Mouse (Mus musculus): ENCODE measurements around the gene Cyp1a1.
"Not testable (repeated sequence)": the region's sequence is repeated elsewhere in the genome, so short reads cannot be mapped to it uniquely, and the experiment has no call there.

Gene Cyp1a1

GRCm38 (mm10) chr9:57698466-57699150, 10.9 kb downstream of the Cyp1a1 start:
- DNase-seq (ENCODE audit: low read depth, low spot score) = no peak

- DNase-seq (ENCODE audit: low read depth, low spot score) = no peak
Measured at GRCm38 (mm10) chr9:57706496-57706895, 18.8 kb downstream of the Cyp1a1 start.

DNA sequence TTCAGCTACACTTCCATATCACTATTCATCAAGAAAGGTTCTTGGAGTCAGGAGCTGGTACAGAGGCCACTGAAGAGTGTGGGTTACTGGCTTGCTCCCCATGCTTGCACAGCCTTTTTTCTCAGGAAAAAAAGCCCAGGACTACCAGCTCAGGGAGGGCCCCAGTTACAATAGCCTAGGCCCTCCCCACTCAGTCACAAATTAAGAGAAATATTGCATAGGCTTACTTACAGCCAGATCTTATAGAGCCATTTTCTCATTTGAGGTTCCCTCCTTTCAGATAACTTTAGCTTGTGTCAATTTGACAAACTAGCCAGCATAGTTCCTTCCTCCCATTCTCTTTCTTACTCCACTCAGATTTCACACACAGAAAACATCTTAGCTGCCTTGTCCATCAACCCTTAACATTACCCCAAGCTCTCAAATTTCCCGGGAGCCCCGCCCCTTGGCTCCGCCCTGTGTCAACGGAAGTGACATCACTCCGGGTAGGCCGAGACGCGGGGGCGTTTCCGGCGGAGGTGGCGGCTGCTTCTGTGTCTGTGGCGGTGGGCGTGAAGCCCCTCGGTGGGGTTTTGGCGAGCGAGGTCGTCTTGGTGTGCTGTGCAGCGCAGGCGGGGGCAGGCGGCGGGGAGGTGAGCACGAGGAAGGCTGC, 20.5 kb downstream of the Cyp1a1 start, which contains the start of gene Edc3:
TSS of gene Edc3 (plus strand) at position 473 of the 652 bp plus-strand sequence.
- no peak for DNase-seq (ENCODE audit: low read depth, low spot score)

- DNase-seq (ENCODE audit: low read depth, low spot score) = no peak
Measured at GRCm38 (mm10) chr9:57708720-57709274, 21.1 kb downstream of the Cyp1a1 start.

- not testable (repeated sequence) for DNase-seq (ENCODE audit: low read depth, low spot score)
Measured at GRCm38 (mm10) chr9:57710214-57710613, 22.5 kb downstream of the Cyp1a1 start.

DNA sequence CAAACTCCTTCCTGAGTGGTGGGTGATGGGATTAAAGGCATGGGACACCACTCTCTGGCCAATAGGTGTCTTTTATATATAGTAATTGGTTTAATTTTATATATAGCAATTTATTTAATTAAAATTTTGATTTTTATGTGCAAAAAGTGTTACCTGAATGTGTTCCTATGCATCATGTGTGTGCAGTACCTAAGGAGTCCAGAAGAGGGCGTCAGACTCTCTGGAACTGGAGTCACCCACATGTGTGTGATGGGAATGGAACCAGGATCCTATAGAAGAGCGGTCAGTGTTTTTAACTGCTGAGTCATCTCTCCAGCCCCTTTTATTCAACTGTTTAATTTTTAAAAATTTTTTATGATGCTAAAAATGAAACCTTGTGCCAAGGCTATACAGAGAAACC, 24.5 kb downstream of the Cyp1a1 start:
- no peak for DNase-seq (ENCODE audit: low read depth, low spot score)

DNA sequence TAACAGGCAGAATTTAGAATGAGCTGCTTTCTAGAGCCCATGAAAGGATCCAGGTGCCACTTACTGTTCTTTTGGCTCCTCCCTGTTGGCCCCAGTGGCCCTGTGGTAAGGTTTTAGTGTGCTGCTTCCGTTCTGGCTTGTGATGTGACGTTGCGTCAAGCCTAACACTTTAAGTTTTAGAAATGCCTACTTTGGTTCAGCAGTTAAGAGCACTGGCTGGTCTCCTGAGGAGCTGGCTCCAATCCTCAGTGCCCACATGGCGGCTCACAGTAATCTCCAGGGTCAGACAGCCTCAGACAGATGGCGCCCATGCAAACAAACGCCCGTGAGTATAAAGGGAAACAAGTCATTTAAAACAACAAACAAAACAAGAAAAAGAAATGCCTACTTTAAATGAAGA, 30.7 kb downstream of the Cyp1a1 start:
- DNase-seq (ENCODE audit: low read depth, low spot score) = no peak

DNA sequence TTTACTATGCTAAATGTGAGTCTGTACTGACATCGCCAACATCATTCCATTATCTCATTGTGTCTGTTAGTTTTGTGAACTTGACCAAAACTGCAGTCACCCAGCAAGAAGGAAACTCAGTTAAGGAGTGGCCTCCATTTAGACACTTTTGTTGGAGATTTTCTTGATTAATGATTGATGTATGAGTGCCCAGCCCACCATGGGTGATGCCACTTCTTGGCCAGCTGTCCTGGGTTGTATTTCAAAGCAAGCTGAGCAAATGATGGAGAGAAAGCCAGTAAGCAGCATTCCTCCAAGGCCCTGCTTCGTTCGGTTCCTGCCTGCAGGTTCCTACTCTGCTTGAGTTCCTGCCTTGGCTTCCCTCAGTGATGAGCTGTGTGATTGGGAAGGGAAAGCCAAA, 33.0 kb downstream of the Cyp1a1 start:
- DNase-seq (ENCODE audit: low read depth, low spot score) = no peak

- DNase-seq (ENCODE audit: low read depth, low spot score) = no peak
Measured at GRCm38 (mm10) chr9:57722371-57722770, 34.6 kb downstream of the Cyp1a1 start.

DNA sequence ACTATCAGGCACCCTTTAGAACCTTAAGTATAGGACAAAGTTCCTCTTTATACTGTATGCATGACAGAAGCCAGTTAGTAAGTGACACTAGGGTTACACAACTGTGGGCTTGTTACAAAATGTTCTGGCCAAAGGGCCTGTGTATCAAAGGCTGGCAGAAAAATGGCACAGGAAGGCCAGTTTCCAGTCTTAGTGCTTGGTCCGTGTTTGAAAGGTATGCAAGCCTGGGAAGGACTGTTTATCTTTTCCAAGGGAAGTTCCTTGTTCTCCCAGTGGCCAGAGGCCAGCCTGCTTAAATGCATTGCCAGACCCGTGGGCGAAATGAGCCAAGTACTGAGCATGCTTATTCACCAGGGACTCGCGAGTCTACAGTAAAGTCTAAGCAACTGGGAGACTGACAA, 35.6 kb downstream of the Cyp1a1 start:
- no peak for DNase-seq (ENCODE audit: low read depth, low spot score)

DNA sequence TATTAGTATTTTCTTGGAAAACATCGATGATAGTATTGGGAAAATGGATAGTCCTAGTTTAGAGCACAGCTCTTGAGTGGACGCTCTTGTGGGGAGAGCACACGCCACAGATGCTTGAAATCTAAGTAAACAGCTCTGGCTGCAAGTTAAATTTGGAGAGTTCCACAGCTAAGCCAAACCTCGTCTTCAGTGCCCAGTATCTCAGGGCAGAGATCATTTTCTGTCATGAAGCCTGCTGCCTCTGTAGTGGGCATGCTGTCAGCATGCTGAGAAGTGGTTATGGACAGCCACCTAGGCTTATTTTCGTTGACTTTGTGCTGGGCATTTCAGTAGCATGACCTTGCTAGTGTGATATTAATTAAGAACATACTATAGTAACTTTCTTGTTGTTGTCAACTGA, 36.1 kb downstream of the Cyp1a1 start:
- no peak for DNase-seq (ENCODE audit: low read depth, low spot score)

- no peak for DNase-seq (ENCODE audit: low read depth, low spot score)
Measured at GRCm38 (mm10) chr9:57724701-57725100, 37.0 kb downstream of the Cyp1a1 start.

DNA sequence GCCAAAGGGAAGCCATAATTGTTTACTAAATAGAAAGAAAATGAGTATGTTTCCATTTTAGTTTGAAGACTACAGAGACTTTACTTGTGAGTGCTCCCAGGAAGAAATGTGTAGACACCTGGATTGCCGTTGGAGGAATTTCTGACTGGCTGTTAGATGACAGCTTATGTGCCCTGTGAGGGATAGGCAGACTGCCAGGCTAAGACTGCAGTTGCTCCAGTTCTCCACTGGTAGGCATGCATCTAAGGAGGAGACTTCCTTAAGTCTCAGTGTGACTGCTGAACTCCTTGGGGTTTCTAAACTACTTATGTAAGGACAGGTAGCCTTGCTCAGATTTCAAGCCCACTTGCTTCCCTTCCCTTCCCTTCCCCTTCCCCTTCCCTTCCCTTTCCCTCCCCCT, 40.6 kb downstream of the Cyp1a1 start:
- DNase-seq (ENCODE audit: low read depth, low spot score) = no peak

DNA sequence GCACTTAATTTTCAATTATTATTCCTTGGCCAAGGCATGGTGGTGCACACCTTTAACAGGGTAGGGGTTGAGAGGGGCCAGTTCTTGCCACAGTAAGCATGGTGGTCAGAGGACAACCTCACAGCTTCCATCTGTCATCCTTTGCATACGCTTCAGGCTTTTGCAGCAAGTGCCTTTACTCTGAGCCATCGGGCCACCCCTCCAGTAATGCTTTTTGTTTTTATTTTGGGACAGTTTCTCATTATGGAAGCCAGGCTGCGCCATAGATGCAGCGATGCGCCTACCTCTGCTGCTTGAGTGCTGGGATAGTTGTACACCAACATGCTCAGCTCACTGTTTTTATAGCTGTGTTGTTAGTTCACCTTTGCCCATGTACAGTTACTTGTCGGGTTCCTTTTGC, 45.9 kb downstream of the Cyp1a1 start:
- DNase-seq (ENCODE audit: low read depth, low spot score) = no peak

DNA sequence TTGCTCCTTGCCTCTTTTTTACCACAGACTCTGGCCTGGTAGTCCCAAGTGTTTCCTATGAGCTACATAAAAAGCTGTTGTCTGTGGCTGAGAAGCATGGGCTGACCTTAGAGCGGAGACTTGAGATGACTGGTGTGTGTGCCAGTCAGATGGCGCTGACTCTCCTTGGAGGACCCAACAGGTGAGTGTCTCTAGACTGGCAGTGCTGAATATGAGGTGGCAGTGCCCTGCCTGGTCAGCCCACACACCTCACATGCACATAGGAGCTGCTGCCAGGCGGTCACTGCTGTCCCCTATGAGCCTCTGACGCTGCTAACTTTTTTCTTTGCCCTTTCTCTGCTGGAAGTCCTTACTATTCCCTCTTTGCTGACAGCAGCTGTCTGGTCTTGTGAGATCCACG, 52.1 kb downstream of the Cyp1a1 start:
- DNase-seq (ENCODE audit: low read depth, low spot score) = no peak

DNA sequence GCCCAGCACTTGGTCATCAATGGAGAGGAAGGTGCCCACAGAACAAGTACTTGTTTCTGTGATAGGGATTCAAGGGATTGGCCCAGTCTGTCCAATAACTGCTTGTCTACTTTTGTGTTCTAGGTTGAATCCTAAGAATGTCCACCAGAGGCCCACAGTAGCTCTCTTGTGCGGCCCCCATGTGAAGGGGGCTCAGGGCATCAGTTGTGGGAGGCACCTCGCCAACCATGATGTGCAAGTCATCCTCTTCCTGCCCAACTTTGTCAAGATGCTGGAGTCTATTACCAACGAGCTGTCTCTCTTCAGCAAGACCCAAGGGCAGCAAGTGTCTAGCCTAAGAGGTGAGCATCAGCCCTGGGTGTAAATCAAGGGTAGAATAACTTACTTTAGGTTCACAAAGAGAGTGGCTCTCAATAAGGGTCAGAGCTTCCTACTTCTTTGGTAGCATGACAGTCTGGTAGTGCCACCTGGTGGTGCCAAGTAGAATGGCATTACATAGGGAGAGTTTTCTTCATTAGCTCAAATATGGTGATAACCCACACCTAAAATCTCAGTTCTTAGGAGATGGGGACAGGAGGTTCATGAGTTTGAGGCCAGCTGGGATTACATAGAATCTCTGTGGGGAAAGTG, 56.8 kb downstream of the Cyp1a1 start:
- no peak for DNase-seq (ENCODE audit: low read depth, low spot score)

GRCm38 (mm10) chr9:57747067-57747466, 59.3 kb downstream of the Cyp1a1 start:
- DNase-seq (ENCODE audit: low read depth, low spot score) = no peak

DNA sequence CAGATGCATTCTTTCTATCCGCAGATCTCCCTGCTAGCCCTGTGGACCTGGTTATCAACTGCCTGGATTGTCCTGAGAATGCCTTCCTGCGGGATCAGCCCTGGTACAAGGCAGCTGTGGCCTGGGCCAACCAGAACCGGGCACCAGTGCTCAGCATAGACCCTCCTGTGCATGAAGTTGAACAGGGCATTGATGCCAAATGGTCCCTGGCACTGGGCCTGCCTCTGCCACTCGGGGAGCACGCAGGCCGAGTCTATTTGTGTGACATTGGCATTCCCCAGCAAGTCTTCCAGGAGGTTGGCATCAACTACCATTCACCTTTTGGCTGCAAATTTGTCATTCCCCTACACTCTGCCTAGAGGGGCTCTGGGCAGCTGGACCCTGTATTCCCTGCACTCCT, 60.4 kb downstream of the Cyp1a1 start:
- no peak for DNase-seq (ENCODE audit: low read depth, low spot score)

DNA sequence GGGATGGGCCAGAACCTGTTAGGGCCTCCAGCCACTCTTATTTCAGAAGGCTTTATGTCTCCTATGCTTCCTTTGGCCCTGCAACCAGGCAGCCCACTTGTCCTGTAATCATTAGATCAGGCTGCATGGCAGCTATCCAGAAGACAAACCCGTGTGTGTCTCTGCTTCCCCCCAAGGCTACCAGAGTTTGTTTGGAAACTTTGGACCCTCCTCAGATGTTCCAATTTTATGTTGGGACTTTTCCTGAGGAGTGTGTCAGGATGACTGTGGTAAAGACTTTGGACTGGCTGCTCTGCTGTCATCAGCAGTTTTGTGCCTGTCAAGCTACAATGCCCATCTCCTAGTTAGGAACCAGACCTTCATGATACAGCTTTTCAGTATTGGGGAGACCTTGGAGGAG, 61.1 kb downstream of the Cyp1a1 start:
- no peak for DNase-seq (ENCODE audit: low read depth, low spot score)

- DNase-seq (ENCODE audit: low read depth, low spot score) = no peak
Measured at GRCm38 (mm10) chr9:57750901-57751300, 63.2 kb downstream of the Cyp1a1 start.

Data from telencephalon, adult 2 months (tissue).